Mouse (Mus musculus) heart, postnatal 4 days (tissue): ENCODE data around the gene Supt20. TPM values are rescaled to one million over a fixed set of nuclear protein-coding genes. Genes with fewer than 3 reads are reported as not detected.
A peak's percentile ranks its signal among the peaks of the same experiment; 100 is the strongest.
"Not testable (repeated sequence)": the region's sequence is repeated elsewhere in the genome, so short reads cannot be mapped to it uniquely, and the experiment has no call there.

Experiments used
- DNase-seq: peaks from one replicate; pipeline ENCODE4 v3.0.0; 2021
- total RNA-seq, 2 experiments: library from RNA; stranded (reverse); gene quantifications; 2 replicates each; pipeline ENCODE4 v1.2.3; 2021

Gene Supt20
- total RNA-seq, 2 experiments from 2014 or later = 49.8 to 50.5 TPM

- not testable (repeated sequence) for DNase-seq
Observed at GRCm38 (mm10) chr3:54704106-54704505, 11.5 kb downstream of the Supt20 start.

- no peak for DNase-seq
Observed at GRCm38 (mm10) chr3:54708972-54709371, 16.4 kb downstream of the Supt20 start.

- no peak for DNase-seq
Observed at GRCm38 (mm10) chr3:54714253-54714652, 21.6 kb downstream of the Supt20 start, which contains the start of gene Gm21958. Gene Gm21958 (minus strand): TSS chr3:54714353.

GRCm38 (mm10) chr3:54715461-54715860 lies 22.9 kb downstream of the Supt20 start:
- no peak for DNase-seq

GRCm38 (mm10) chr3:54717348-54717747 lies 24.7 kb downstream of the Supt20 start:
- DNase-seq = no peak

GRCm38 (mm10) chr3:54718947-54719346 lies 26.3 kb downstream of the Supt20 start:
- no peak for DNase-seq

- DNase-seq = no peak
Observed at GRCm38 (mm10) chr3:54723741-54724500, 31.3 kb downstream of the Supt20 start.

- no peak for DNase-seq
Observed at GRCm38 (mm10) chr3:54725344-54725743, 32.7 kb downstream of the Supt20 start.

- no peak for DNase-seq
Observed at GRCm38 (mm10) chr3:54727588-54727987, 35.0 kb downstream of the Supt20 start.

- no peak for DNase-seq
Observed at GRCm38 (mm10) chr3:54728100-54728499, 35.5 kb downstream of the Supt20 start.

GRCm38 (mm10) chr3:54731626-54732150 lies 39.1 kb downstream of the Supt20 start:
- DNase-seq = no peak

- no peak for DNase-seq
Observed at GRCm38 (mm10) chr3:54732371-54732770, 39.8 kb downstream of the Supt20 start.

- peak; percentile 94 for DNase-seq
Observed at GRCm38 (mm10) chr3:54734411-54735246, 42.0 kb downstream of the Supt20 start.

- peak; percentile 96 for DNase-seq
Observed at GRCm38 (mm10) chr3:54735247-54736046, 42.8 kb downstream of the Supt20 start, which contains the start of the genes Exosc8 and Alg5. Gene Exosc8 (minus strand): TSS chr3:54735393. Gene Alg5 (plus strand): TSS chr3:54735539.

GRCm38 (mm10) chr3:54736101-54736927 lies 43.7 kb downstream of the Supt20 start:
- DNase-seq = peak; percentile 18

GRCm38 (mm10) chr3:54737317-54737716 lies 44.7 kb downstream of the Supt20 start:
- no peak for DNase-seq

- DNase-seq = no peak
Observed at GRCm38 (mm10) chr3:54741965-54742364, 49.4 kb downstream of the Supt20 start.

GRCm38 (mm10) chr3:54745799-54746198 lies 53.2 kb downstream of the Supt20 start:
- peak; percentile 38 for DNase-seq

GRCm38 (mm10) chr3:54753411-54753810 lies 60.8 kb downstream of the Supt20 start:
- DNase-seq = no peak

GRCm38 (mm10) chr3:54755145-54756041 lies 62.8 kb downstream of the Supt20 start, which contains the start of gene Smad9:
Gene Smad9 (plus strand): TSS chr3:54755582.
- peak; percentile 73 for DNase-seq
